Mouse (Mus musculus): ENCODE measurements at regions not wholly inside any gene's neighbourhood (a gene's known extent, or its start where the extent isn't known, plus 50 kb on each side); places are given as distances from the start of the nearest gene placed in this dataset.

DNA sequence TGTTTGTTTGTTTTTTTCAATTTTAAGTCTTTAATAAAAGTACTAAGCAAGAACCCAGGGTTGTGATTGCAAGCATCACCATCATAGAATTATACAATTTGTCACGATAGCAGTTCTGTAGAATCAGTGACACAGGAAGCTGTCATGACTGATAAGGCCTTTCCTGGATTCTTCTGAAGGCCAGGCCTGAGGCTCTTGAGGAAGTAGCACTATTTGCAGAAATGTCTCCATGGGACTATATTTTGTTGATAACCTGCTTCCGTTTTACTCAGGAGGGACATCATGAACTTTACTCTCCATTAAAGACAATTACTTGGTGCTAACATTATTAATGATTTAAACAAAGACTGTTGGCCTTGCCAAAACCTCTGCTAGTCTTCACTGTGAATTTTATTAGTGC, 708.7 kb upstream of the Gje1 start:
- no peak for TF ChIP-seq MAFK (IDR thresholded peaks at IDR 0.05; ENCODE audit: insufficient read depth, low read depth, low read length)
- no peak for TF ChIP-seq ZNF384 (IDR thresholded peaks at IDR 0.05; ENCODE audit: low read depth, low read length)
- no peak for TF ChIP-seq HCFC1 (IDR thresholded peaks at IDR 0.05; ENCODE audit: borderline replicate concordance, insufficient read depth, low read length)
- TF ChIP-seq CHD2 (IDR thresholded peaks at IDR 0.05; ENCODE audit: low read depth, low read length) = no peak
- TF ChIP-seq ZC3H11A (IDR thresholded peaks at IDR 0.05; ENCODE audit: borderline replicate concordance, low read depth, low read length) = no peak
